Mouse (Mus musculus) G1E-ER4 (cell line): ENCODE measurements around the gene Sema7a. TPM values are rescaled to one million over a fixed set of nuclear protein-coding genes. Genes with fewer than 3 reads are reported as not detected.

Source experiments
- GATA1 ChIP-seq: IDR thresholded peaks from one replicate; pipeline ENCODE4 v1.8.0; 2012; ENCODE audit warnings: low read length, inconsistent platforms
- polyA plus RNA-seq: library from polyadenylated mRNA; stranded (reverse); fragments of >175 nt; gene quantifications from 2 replicates; pipeline ENCODE4 v1.2.3, GENCODE M21; 2012

Gene Sema7a
- polyA plus RNA-seq, 1 experiment = 0.02 TPM

DNA sequence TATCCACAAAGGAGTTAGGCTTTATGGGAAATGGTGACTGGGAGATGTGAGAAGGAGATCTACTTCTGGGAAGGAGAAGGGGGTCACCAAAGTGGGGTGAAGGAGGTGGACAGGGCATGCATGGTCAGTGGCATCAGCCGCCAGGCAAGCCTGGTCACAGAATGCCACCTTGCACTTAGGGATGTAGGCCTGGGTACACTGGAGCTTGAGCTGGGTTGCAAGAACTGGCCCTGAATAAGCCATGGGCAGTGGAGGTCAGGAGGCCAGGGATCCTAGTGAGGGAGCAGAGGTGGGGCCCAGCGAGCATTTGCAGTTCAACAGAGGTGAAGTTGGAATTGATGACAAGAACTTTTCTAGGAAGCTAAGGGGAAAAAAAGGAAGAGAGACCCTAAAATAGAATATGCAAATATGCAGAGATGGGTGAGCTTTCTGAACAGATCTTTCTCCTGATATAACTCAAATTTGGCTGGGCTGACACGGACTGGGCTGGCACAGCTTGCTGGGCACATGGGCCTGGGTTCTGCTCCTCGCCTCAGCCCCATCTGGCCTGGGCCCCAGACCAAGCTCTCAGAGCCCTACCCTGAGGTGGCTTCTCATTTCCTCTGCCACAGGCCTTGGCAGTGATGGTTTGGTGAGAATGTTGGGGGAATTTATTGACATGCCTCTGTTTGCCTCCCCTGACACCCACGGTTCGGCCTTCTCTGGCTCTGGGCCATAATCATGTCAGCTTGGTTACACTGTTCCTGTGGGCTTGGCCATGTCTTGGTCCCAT lies 6.9 kb upstream of the Sema7a start:
- TF ChIP-seq GATA1 = no peak

DNA sequence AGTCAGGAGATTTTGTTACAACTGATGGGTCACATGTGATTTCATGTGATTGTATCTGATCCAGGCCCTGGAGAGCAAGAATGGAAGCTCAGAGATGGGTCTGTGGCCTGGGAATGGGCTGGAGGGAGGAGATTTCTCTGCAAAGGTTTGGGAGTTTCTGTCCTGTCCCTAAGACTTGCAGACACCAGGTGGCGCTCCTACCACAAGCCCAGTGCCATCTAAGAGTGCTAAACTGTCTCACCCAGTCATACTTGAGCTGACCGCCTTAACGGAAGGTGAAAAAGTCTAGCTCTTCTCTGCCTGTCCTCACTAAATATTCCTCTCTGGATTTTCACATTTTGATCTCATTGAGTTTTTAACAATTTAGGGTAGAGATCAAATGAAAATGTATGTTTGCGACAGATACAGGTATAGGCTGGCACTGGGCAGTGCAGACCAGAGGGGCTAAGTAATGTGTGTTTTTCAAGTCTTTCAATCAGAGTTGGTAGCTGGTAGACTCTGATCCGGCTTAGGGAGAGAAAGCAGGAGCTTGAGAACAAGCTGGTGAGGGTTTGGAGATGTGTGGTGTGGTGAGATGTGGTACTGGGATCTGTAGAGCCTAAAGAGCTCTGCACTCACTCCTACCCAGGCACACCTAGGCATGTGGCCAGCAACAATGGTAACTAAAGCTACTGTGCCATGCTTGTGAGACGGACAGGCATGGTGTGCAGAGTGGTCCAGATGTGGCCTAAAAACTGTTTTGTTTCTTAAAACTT lies 4.1 kb upstream of the Sema7a start:
- no peak for TF ChIP-seq GATA1

DNA sequence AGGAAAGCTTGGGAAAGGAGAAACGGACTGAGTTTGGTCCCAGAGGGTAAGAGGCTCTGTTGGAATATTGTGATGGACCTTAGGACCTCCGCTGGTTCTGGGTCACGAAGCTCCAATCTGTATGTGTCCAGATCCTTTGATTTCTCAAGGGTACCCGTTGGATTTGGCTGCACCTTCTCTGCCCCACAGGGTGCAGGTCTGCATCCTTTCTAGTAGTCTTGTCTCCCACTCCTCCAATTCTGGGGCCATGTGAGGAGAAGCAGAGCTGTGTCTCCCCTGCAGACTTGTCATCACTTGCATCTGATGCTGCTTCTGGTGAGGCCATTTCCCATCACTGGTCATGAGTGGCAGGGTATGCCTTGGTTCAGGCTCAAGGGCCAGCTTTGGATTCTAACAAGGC lies 2.7 kb upstream of the Sema7a start:
- TF ChIP-seq GATA1 = no peak

DNA sequence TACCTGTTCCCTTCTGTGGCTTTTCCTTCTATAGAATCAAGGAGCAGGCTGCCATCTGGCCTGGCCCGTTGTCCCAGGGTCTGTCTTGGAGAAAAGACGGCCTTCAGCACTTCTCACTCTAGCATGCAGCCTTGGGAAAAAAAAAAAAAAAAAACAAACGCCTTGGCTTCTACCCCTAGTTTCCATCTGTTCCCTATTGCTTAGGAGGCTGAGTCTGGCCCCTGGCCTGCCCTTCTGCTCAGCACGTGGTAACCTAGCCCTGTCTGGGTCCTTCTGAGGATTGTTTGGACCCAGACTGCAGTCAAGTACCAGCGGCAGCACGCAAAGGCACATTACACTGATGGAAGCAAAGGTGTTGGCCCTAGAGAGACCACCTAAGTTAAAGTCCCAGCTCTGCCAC lies 2.3 kb upstream of the Sema7a start:
- no peak for TF ChIP-seq GATA1

DNA sequence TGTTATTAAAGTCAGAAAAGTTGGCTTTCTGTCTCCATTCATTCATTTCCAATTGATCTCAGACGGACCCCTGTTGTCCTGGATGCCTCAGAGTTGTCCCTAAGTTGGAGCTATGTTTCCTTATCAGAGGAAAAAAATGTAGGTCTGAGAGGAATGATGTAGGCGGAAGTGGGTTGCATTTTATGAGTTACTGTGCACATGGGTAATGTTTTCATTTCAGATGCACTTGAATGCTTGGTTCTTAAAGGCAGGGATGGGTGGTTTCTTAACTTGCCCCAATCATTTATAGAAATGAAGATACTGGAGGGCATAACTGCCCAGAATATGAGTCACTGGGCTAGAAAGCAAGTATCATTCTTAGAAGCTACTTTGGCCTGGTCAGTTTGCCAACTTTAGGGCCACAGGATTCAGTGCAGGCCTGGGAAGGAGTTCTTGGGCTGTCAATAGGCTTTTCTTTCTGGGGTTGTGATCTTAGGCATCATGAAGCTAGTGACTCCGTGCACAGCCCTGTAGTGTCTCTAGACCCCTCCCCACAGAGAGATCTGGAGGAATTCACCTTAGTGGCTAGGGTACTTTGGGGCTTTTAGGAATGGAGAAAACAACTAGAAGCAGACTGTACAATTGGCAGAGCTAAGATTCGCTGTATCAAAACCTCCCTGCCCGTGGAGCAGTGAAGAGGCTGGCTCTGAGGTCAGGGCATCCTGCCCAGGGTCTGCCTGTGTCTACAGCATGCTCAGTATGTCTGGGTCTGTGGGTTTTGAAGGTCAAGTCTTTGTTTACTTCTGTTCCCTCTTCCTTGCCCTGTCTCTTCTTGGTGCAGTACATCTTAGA lies 1.5 kb upstream of the Sema7a start:
- no peak for TF ChIP-seq GATA1

DNA sequence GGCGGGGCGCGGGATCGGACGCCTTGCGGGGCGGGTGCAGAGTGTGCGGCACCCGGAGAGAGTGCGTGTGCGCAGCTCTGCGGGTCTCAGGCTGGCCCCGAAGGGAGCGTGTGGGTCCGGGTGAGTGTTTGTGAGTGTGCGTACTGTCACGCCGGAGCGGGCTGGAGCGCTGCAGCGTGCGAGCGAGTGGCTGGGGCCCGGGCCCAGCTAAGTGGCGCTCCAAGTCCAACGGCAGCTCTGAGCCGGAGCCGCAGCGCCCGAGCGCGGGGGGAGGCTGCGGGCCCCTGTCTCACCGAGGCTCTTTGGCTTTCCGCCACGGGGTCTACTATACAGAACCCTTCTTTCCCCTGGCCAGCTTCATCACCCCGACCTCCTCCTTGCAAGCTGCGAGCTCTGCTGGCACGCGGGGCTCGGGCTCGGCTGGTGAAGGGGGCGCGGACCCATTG lies 460 bp downstream of the Sema7a start:
- no peak for TF ChIP-seq GATA1

DNA sequence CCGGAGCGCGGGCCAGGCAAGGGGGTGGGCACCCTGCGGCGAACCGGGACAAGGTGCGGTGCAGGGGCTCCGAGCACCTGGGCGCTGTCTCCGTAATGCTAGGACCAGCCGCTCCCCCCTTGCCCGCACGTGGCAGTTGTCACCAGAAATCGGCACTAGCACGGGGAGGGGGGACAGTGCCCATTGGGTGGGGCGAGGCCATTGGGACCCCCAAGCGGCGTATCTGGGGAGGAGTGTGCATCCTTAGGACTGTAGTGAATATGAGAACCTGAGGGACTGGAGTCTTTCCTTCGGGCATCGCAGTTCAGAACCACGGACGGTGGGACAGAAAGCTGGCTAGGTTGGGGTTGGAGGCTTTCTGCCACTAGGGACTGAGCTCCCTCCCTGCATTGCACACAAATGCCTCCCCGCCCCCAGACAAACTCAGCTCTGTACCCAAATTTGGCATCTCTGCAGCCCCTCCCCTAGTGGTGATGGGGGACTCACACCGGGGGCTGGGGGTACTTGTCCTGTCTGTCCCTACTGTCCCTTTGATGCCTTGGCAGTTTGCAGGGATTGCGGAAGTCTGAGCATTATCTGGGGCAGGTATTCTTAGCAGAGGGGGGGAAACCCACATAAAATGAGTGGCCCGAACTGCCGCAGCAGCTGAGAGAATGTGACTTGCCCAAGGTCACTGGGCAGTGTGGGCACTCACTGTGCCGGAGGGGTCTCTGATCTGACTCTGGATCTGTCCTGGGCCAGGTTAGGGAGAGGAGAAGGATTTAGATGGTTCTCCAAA lies 1.1 kb downstream of the Sema7a start:
- TF ChIP-seq GATA1 = no peak

DNA sequence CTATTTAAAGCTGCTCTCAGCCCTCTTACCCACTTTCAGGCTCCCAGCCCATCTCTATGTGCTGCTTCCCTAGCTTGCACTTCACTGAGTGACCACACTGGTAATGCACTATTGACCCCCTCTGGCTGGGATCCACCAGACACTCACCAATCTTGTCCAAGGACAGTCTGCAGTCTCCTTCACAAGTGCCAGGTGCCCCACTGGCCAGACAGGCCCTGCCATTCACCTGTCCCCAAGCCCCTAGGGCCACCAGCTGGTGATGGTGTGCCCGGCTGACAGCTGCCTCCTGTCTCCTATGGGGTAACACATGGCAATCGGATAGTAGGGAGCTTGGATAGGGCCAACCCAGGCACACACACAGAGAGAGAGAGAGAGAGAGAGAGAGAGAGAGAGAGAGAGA lies 2.1 kb downstream of the Sema7a start:
- TF ChIP-seq GATA1 = no peak

DNA sequence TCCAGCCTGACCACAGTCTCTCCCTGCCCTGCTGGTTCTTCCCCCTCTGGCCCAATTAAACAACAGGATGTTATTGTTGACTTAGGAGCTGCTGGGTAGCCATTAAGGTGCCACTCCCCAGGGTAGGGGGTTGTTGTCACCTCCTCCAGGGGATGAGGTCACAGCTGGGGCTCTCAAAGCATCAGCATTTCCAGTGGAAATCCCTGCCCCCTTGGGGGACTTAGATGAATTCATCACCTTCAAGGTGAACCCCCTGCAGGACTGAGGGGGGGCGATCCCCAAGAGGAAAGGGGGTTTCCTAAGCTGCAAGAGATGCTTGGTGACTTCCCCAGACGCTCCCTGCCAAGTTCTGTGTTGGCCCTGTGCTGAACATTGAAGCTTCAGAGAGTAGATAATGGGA lies 3.2 kb downstream of the Sema7a start:
- no peak for TF ChIP-seq GATA1

DNA sequence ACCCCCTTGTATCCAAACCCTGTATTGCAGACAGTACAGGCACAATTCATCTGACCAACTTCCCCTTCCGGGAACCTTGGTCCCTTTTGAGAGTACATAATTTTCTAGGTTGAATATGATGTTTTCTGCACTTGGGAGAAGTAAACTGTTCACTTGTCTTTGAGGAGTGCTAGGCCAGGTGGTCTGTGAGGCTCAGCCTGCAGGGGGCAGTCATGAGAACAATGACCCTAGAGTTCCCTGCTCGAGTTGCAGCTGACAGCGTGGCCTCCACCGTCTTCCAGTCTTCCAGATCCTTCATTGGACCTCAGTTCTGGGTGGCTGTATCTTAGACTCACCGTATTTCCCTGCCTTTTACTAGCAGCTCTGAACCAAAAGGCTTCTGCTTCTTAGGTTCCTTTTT lies 4.7 kb downstream of the Sema7a start:
- no peak for TF ChIP-seq GATA1

DNA sequence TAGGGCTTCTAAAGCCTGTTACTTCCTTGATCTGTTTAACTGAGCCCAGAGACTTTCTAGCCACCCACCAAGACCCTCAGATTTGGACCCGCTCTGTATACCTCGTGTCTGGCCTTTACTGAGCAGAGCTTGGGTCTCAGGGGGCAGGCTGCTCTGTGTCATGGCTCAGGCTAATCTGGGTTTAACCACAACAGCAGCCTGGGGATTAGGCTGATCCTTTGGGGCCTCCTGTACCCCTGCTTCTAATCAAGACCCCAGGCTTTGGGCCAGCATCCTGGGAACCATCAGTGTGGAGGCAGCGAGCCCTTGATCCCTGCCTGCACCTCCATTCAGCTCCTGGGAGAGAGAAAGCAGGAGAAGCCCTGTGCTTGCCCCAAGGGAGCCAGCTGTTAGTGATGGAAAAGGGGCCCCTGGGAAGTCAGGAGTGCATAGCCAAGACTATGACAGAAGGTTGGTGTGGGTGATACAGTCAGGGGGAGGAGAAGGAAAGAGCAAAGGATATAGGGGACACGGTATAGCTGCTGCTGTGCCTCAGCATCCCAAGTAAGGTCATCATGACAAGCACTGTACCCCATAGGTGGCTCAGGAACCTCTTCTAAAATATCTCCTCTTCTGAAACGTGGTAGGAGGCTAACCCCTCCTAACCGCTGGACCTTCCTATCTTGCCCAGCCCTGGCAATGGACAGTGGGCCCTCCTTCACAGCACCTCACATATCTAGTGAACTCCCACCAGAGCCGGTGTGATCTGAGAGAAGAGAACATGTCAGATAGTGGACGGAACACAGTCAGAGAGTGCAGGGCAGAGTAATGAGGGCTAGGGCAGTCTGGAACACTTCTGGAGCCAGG lies 6.1 kb downstream of the Sema7a start:
- TF ChIP-seq GATA1 = no peak

DNA sequence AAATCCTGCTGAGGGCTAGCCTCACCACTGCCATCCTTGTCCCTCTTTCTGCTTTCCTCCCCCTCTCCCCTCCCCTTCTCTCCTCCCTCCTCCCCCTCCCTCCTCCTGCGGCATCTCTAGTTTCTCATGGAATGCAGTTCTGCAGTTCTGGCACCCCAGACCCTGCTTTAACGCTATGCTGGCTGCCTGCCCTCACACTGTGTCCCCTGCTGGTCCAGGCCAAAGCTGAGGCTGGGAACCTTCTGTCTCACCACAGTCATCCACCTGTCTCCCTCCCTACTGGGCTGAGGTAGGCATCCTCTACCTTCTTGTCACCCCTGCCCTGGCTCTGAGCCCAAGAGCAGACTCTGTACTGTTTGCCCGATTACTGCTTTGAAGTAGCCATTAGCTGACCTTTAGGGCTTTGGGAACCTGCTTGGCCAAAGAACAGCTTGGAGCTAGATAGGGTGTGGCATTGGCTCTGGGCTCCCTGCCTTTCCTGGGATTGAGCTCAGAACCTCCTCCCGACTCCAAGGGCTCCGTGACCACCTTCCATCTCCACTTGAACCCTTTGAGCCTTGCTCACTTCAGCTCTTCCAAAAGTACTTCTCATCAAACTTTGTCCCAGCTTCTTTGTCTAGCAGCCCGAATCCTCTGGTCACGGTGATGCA lies 7.6 kb downstream of the Sema7a start:
- TF ChIP-seq GATA1 = no peak

DNA sequence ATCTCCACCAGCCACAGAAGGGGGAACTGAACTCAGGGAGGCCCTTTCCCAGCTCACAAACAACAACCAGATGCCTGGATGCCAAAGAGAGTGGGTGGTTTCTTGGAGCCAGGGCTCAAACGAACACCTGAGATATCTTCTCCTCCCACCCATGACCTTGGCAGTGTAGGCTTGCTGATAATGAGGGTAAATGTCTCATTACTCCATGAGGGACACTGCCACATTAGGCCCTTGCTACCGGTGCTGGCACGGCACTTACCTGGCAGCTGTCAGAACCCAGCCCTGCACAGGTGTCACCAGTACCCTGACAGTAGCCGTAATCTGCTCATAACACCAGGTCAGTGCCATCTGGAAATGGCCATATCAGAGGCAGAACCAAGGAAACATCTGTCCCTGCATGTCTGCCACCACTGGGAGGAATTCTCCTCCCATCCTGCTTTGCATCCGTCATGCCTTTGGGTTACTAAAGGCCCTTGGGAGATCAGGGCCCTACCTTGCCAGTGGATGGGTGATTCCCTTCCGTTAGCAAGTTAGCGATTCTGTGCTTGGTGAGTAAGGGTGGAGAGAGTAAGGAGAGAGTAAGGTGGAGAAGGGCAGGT lies 8.5 kb downstream of the Sema7a start:
- TF ChIP-seq GATA1 = no peak
